Mouse (Mus musculus) erythroblast, embryonic 14.5 days (primary cell): ENCODE measurements around the gene Acp4. TPM values are rescaled to one million over a fixed set of nuclear protein-coding genes. Genes with fewer than 3 reads are reported as not detected.
"Not testable (repeated sequence)": the region's sequence is repeated elsewhere in the genome, so short reads cannot be mapped to it uniquely, and the experiment has no call there.

Experiments used
- H3K27me3 ChIP-seq: 2 replicates; pipeline ENCODE4 v1.6.1; 2012; ENCODE audit warnings: inconsistent platforms; ENCODE audit not compliant: control insufficient read depth
- H3K36me3 ChIP-seq: 2 replicates; pipeline ENCODE4 v1.6.1; 2012; ENCODE audit warnings: mild to moderate bottlenecking, inconsistent platforms; ENCODE audit not compliant: control insufficient read depth
- H3K4me1 ChIP-seq: 2 replicates; pipeline ENCODE4 v1.6.1; 2012; ENCODE audit warnings: inconsistent platforms; ENCODE audit not compliant: control insufficient read depth
- H3K4me3 ChIP-seq: replicated peaks from 2 replicates; pipeline ENCODE3; 2012; ENCODE audit warnings: moderate library complexity, mild to moderate bottlenecking, inconsistent platforms
- H3K9me3 ChIP-seq: 2 replicates; pipeline ENCODE4 v1.6.1; 2012; ENCODE audit warnings: low read length, inconsistent platforms, mixed read lengths; ENCODE audit not compliant: control insufficient read depth
- GATA1 ChIP-seq: IDR thresholded peaks from 2 replicates; pipeline ENCODE4 v1.6.1; 2012; ENCODE audit warnings: low read length, inconsistent platforms, mixed read lengths
- TAL1 ChIP-seq: IDR thresholded peaks from 3 replicates; pipeline ENCODE4 v1.6.1; 2012; ENCODE audit warnings: low read length, inconsistent platforms, mixed read lengths
- polyA plus RNA-seq: library from polyadenylated mRNA; stranded (reverse); fragments of >175 nt; gene quantifications from 2 replicates; pipeline ENCODE4 v1.2.3, GENCODE M21; 2012

Gene Acp4
- polyA plus RNA-seq, 1 experiment, result not detected

- Histone ChIP-seq H3K9me3 (no peaks in the 10 kb centered on the region), H3K27me3 (no peaks in the 10 kb centered on the region), H3K36me3 (no peaks in the 10 kb centered on the region), H3K4me1 (peaks cover 4% of the 10 kb centered on the region), H3K4me3 (no peak within 1 kb of the TSS)
- TF ChIP-seq TAL1, result no peak
- no peak for TF ChIP-seq GATA1
Measured at GRCm38 (mm10) chr7:44225076-44225475, 32.1 kb downstream of the Acp4 start, which contains the start of gene Klk1. Gene Klk1, plus strand, starts transcription at chr7:44225360.

- not testable (repeated sequence) for H3K4me3 ChIP-seq, H3K27me3 ChIP-seq, H3K36me3 ChIP-seq, H3K4me1 ChIP-seq, H3K9me3 ChIP-seq
Measured at GRCm38 (mm10) chr7:44222335-44222734, 34.8 kb downstream of the Acp4 start.

GRCm38 (mm10) chr7:44221601-44222000 is 35.6 kb downstream of the Acp4 start:
- H3K4me1 ChIP-seq, H3K4me3 ChIP-seq, H3K9me3 ChIP-seq, H3K27me3 ChIP-seq, H3K36me3 ChIP-seq: not testable (repeated sequence)

- Histone ChIP-seq H3K9me3 (no peaks in the 10 kb centered on the region), H3K27me3 (no peaks in the 10 kb centered on the region), H3K4me3 (no peak within 1 kb of the TSS), H3K36me3 (no peaks in the 10 kb centered on the region), H3K4me1 (no peaks in the 10 kb centered on the region)
- TF ChIP-seq TAL1 (no peak), GATA1 (no peak)
Measured at GRCm38 (mm10) chr7:44215645-44216044, 41.5 kb downstream of the Acp4 start, which contains the start of gene Klk1b5. Gene Klk1b5, plus strand, starts transcription at chr7:44215945.

GRCm38 (mm10) chr7:44208307-44208706 is 48.9 kb downstream of the Acp4 start:
- no peaks in the 10 kb centered on the region for H3K27me3 ChIP-seq
- H3K36me3 ChIP-seq, result no peaks in the 10 kb centered on the region
- H3K4me3 ChIP-seq, result no peak overlapping the region
- H3K9me3 ChIP-seq, result no peaks in the 10 kb centered on the region
- no peak for TF ChIP-seq GATA1
- no peak for TF ChIP-seq TAL1
- no peaks in the 10 kb centered on the region for H3K4me1 ChIP-seq

GRCm38 (mm10) chr7:44207135-44207534 is 50.0 kb downstream of the Acp4 start, which contains the start of gene Klk1b4:
Gene Klk1b4, plus strand, starts transcription at chr7:44207435.
- H3K27me3 ChIP-seq, H3K36me3 ChIP-seq, H3K4me3 ChIP-seq, H3K9me3 ChIP-seq, H3K4me1 ChIP-seq: not testable (repeated sequence)

Other genes with a start within 250 kb of the Acp4 start
- gene Klk1b26, start 245.2 kb downstream of the Acp4 start, polyA plus RNA-seq, result not detected in 2 replicates
- gene Klk1b27, start 205.1 kb downstream of the Acp4 start, polyA plus RNA-seq, result not detected in 2 replicates
- gene Klk1b21, start 155.1 kb downstream of the Acp4 start, polyA plus RNA-seq, result not detected in 2 replicates
- gene Klk1b22, start 144.7 kb downstream of the Acp4 start, polyA plus RNA-seq, result not detected in 2 replicates
- not detected in 2 replicates for gene Klk1b16, start 120.6 kb downstream of the Acp4 start, polyA plus RNA-seq
- gene Klk1b24, start 69.1 kb downstream of the Acp4 start, polyA plus RNA-seq, result not detected in 2 replicates
- gene Klk1b3, start 59.2 kb downstream of the Acp4 start, polyA plus RNA-seq, result not detected in 2 replicates
- gene Klk1b4, start 49.9 kb downstream of the Acp4 start, polyA plus RNA-seq, result not detected in 2 replicates
- not detected in 2 replicates for gene Klk1b5, start 41.4 kb downstream of the Acp4 start, polyA plus RNA-seq
- not detected in 2 replicates for gene Klk1, start 32.0 kb downstream of the Acp4 start, polyA plus RNA-seq
- gene Gm36864, start 21.2 kb downstream of the Acp4 start, polyA plus RNA-seq, result not detected in 2 replicates
- gene 1700028J19Rik, start 10.7 kb downstream of the Acp4 start, polyA plus RNA-seq, result 0.18 TPM in 1 of 2 replicates, not detected in the other
- 5.6 and 5.9 TPM in 2 replicates for gene 2410002F23Rik, start 10.7 kb downstream of the Acp4 start, polyA plus RNA-seq
- gene Gm15517, start 4.1 kb upstream of the Acp4 start, polyA plus RNA-seq, result not detected in 2 replicates
- 0.01 TPM in 1 of 2 replicates, not detected in the other for gene Clec11a, start 49.5 kb upstream of the Acp4 start, polyA plus RNA-seq
- gene Shank1, start 52.9 kb upstream of the Acp4 start, polyA plus RNA-seq, result 0.01 TPM in 2 replicates
- gene Syt3, start 126.7 kb upstream of the Acp4 start, polyA plus RNA-seq, result not detected in 2 replicates
- gene 1700008O03Rik, start 128.4 kb upstream of the Acp4 start, polyA plus RNA-seq, result 0.04 and 0.06 TPM in 2 replicates
- gene Lrrc4b, start 171.6 kb upstream of the Acp4 start, polyA plus RNA-seq, result not detected in 2 replicates
- 0.17 and 0.50 TPM in 2 replicates for gene Aspdh, start 208.0 kb upstream of the Acp4 start, polyA plus RNA-seq
- gene Josd2, start 210.6 kb upstream of the Acp4 start, polyA plus RNA-seq, result 1,062 and 1,188 TPM in 2 replicates
- 26.0 and 30.5 TPM in 2 replicates for gene Emc10, start 239.2 kb upstream of the Acp4 start, polyA plus RNA-seq
- 0.16 TPM in 1 of 2 replicates, not detected in the other for gene Fam71e1, start 239.2 kb upstream of the Acp4 start, polyA plus RNA-seq